Mouse (Mus musculus) midbrain, embryonic 15.5 days (tissue): ENCODE results near the gene Ccdc149. TPM values are rescaled to one million over a fixed set of nuclear protein-coding genes. Genes with fewer than 3 reads are reported as not detected.
A peak's percentile ranks its signal among the peaks of the same experiment; 100 is the strongest.

Source experiments
- ATAC-seq: fragments of 200-750 bp; cut with Nextera tagmentation; replicated peaks from 2 replicates; pipeline ENCODE4 v1.8.0; 2017; ENCODE audit warnings: moderate TSS enrichment
- H3K27ac ChIP-seq: fragments of 300-500 bp; sonication (generic); 2 replicates; pipeline ENCODE4 v1.5.1; 2015; ENCODE audit warnings: mild to moderate bottlenecking, inconsistent platforms
- H3K27me3 ChIP-seq: fragments of 300-500 bp; sonication (generic); replicated peaks from 2 replicates; pipeline ENCODE4 v1.6.1; 2015; ENCODE audit warnings: inconsistent platforms
- H3K36me3 ChIP-seq: fragments of 300-500 bp; sonication (generic); replicated peaks from 2 replicates; pipeline ENCODE4 v1.6.1; 2015; ENCODE audit warnings: inconsistent platforms
- H3K4me1 ChIP-seq: fragments of 300-500 bp; sonication (generic); 2 replicates; pipeline ENCODE4 v1.6.1; 2015; ENCODE audit warnings: inconsistent platforms
- H3K4me2 ChIP-seq: fragments of 300-500 bp; sonication (generic); 2 replicates; pipeline ENCODE4 v1.6.1; 2015; ENCODE audit warnings: inconsistent platforms, mild to moderate bottlenecking, moderate library complexity
- H3K4me3 ChIP-seq: fragments of 300-500 bp; sonication (generic); 2 replicates; pipeline ENCODE4 v1.5.1; 2015; ENCODE audit warnings: mild to moderate bottlenecking, inconsistent platforms
- H3K9ac ChIP-seq: fragments of 300-500 bp; sonication (generic); 2 replicates; pipeline ENCODE4 v1.6.1; 2015; ENCODE audit warnings: mild to moderate bottlenecking, inconsistent platforms
- H3K9me3 ChIP-seq: fragments of 300-500 bp; sonication (generic); 2 replicates; pipeline ENCODE4 v1.6.1; 2016; ENCODE audit warnings: inconsistent platforms
- WGBS: fragments of 180-500 bp; shearing (Covaris S2); methylation state at CpG from one replicate; pipeline ENCODE4 v1.1.7; 2015; ENCODE audit warnings: mixed read lengths; 5-methylcytosine and 5-hydroxymethylcytosine counted together
- polyA plus RNA-seq: library from polyadenylated mRNA; unstranded; fragments of >200 nt; fragmentation: Nextera tagmentation; extraction: Ambion mirVana; gene quantifications from 2 replicates; pipeline ENCODE4 v1.2.1, GENCODE M21; 2015

Gene Ccdc149
- polyA plus RNA-seq: 14.0 and 14.9 TPM in 2 replicates

GRCm38 (mm10) chr5:52470991-52471801 is at the start of gene Ccdc149:
Gene Ccdc149 (minus strand): TSS chr5:52471521.
- Histone ChIP-seq H3K4me2 (peak within 1 kb of the TSS; percentile 85), H3K4me3 (peak within 1 kb of the TSS; percentile 73), H3K27ac (peak within 1 kb of the TSS; percentile 88), H3K27me3 (0 out of 2 replicates have a peak, but pooled peaks cover 6% of the 10 kb centered on the region), H3K9me3 (no peaks in the 10 kb centered on the region), H3K36me3 (no peaks in the 10 kb centered on the region), H3K9ac (peak within 1 kb of the TSS; percentile 91), H3K4me1 (peaks cover 13% of the 10 kb centered on the region)
- WGBS: under 1% methylated on average over 59 of the region's 65 CpGs
- ATAC-seq: peak; percentile 97

- no peak for ATAC-seq
- Histone ChIP-seq H3K9me3 (no peaks in the 10 kb centered on the region), H3K27me3 (no peaks in the 10 kb centered on the region), H3K4me3 (no peak overlapping the region), H3K27ac (no peak overlapping the region), H3K36me3 (no peaks in the 10 kb centered on the region), H3K4me2 (no peak overlapping the region), H3K4me1 (peaks cover 3% of the 10 kb centered on the region; the same call in 1 of the 2 replicates), H3K9ac (no peak overlapping the region)
- 85% methylated on average over 2 of the region's 2 CpGs for WGBS
Measured at GRCm38 (mm10) chr5:52519921-52520320, 48.6 kb upstream of the Ccdc149 start.

GRCm38 (mm10) chr5:52516072-52516476 is 44.8 kb upstream of the Ccdc149 start:
- peak overlapping the region; percentile 53 for H3K4me2 ChIP-seq
- peak; percentile 88 for ATAC-seq
- H3K27me3 ChIP-seq: no peaks in the 10 kb centered on the region
- H3K36me3 ChIP-seq: no peaks in the 10 kb centered on the region
- no peaks in the 10 kb centered on the region for H3K9me3 ChIP-seq
- peak overlapping the region; percentile 29 for H3K4me3 ChIP-seq
- H3K4me1 ChIP-seq: peaks cover 3% of the 10 kb centered on the region; the same call in 1 of the 2 replicates
- peak overlapping the region; percentile 37 for H3K9ac ChIP-seq
- peak overlapping the region; percentile 12; the same call in 1 of the 2 replicates for H3K27ac ChIP-seq
- WGBS: 16% methylated on average over 21 of the region's 21 CpGs

GRCm38 (mm10) chr5:52515246-52516021 is 44.1 kb upstream of the Ccdc149 start:
- no peak overlapping the region; the same call in 1 of the 2 replicates for H3K27ac ChIP-seq

GRCm38 (mm10) chr5:52511089-52511488 is 39.8 kb upstream of the Ccdc149 start:
- Histone ChIP-seq H3K4me1 (peaks cover under 1% of the 10 kb centered on the region; the same call in 1 of the 2 replicates), H3K4me3 (no peak overlapping the region), H3K27ac (no peak overlapping the region), H3K9me3 (no peaks in the 10 kb centered on the region), H3K9ac (no peak overlapping the region), H3K27me3 (no peaks in the 10 kb centered on the region), H3K36me3 (no peaks in the 10 kb centered on the region), H3K4me2 (no peak overlapping the region)
- 72% methylated on average over 3 of the region's 3 CpGs for WGBS
- ATAC-seq: no peak

More at GRCm38 (mm10) chr5:52515246-52516021, 44.1 kb upstream of the Ccdc149 start:
- no peaks in the 10 kb centered on the region for H3K9me3 ChIP-seq
- peak overlapping the region; percentile 53 for H3K4me2 ChIP-seq
- 20% methylated on average over 22 of the region's 22 CpGs for WGBS
- H3K27me3 ChIP-seq: no peaks in the 10 kb centered on the region
- peak overlapping the region; percentile 37; the same call in 1 of the 2 replicates for H3K9ac ChIP-seq
- peak overlapping the region; percentile 29 for H3K4me3 ChIP-seq
- H3K4me1 ChIP-seq: peaks cover 3% of the 10 kb centered on the region; the same call in 1 of the 2 replicates
- no peaks in the 10 kb centered on the region for H3K36me3 ChIP-seq
- peak; percentile 73 for ATAC-seq

- no peaks in the 10 kb centered on the region for H3K36me3 ChIP-seq
- WGBS: 87% methylated on average over 6 of the region's 6 CpGs
- no peak overlapping the region for H3K9ac ChIP-seq
- ATAC-seq: no peak
- H3K9me3 ChIP-seq: no peaks in the 10 kb centered on the region
- H3K4me3 ChIP-seq: no peak overlapping the region
- H3K27me3 ChIP-seq: no peaks in the 10 kb centered on the region
- no peak overlapping the region for H3K27ac ChIP-seq
- H3K4me2 ChIP-seq: no peak overlapping the region
- no peaks in the 10 kb centered on the region for H3K4me1 ChIP-seq
Measured at GRCm38 (mm10) chr5:52509416-52509815, 38.1 kb upstream of the Ccdc149 start.

- Histone ChIP-seq H3K4me3 (no peak overlapping the region), H3K27me3 (no peaks in the 10 kb centered on the region), H3K4me2 (no peak overlapping the region), H3K4me1 (no peaks in the 10 kb centered on the region), H3K9ac (no peak overlapping the region), H3K9me3 (no peaks in the 10 kb centered on the region), H3K36me3 (no peaks in the 10 kb centered on the region), H3K27ac (no peak overlapping the region)
- WGBS: 87% methylated on average over 13 of the region's 13 CpGs
- no peak for ATAC-seq
Measured at GRCm38 (mm10) chr5:52504666-52505065, 33.3 kb upstream of the Ccdc149 start.

- Histone ChIP-seq H3K36me3 (no peaks in the 10 kb centered on the region), H3K27ac (no peak overlapping the region), H3K4me2 (no peak overlapping the region), H3K9ac (no peak overlapping the region), H3K9me3 (no peaks in the 10 kb centered on the region), H3K4me1 (no peaks in the 10 kb centered on the region), H3K27me3 (no peaks in the 10 kb centered on the region), H3K4me3 (no peak overlapping the region)
- no peak for ATAC-seq
- WGBS: 91% methylated on average over 11 of the region's 11 CpGs
Measured at GRCm38 (mm10) chr5:52504148-52504547, 32.8 kb upstream of the Ccdc149 start.

GRCm38 (mm10) chr5:52495671-52496070 is 24.4 kb upstream of the Ccdc149 start:
- WGBS: 59% methylated on average over 12 of the region's 14 CpGs
- Histone ChIP-seq H3K27me3 (no peaks in the 10 kb centered on the region), H3K36me3 (no peaks in the 10 kb centered on the region), H3K4me2 (no peak overlapping the region), H3K9me3 (no peaks in the 10 kb centered on the region), H3K27ac (no peak overlapping the region), H3K4me3 (no peak overlapping the region), H3K9ac (no peak overlapping the region), H3K4me1 (no peaks in the 10 kb centered on the region)
- no peak for ATAC-seq

- WGBS: 83% methylated on average over 6 of the region's 6 CpGs
Measured at GRCm38 (mm10) chr5:52491496-52491895, 20.2 kb upstream of the Ccdc149 start.

GRCm38 (mm10) chr5:52487559-52488430 is 16.5 kb upstream of the Ccdc149 start:
- no peaks in the 10 kb centered on the region for H3K27me3 ChIP-seq
- no peak overlapping the region for H3K27ac ChIP-seq
- no peak overlapping the region for H3K4me2 ChIP-seq
- H3K36me3 ChIP-seq: no peaks in the 10 kb centered on the region
- H3K4me3 ChIP-seq: no peak overlapping the region
- no peaks in the 10 kb centered on the region for H3K9me3 ChIP-seq
- H3K9ac ChIP-seq: no peak overlapping the region
- WGBS: 86% methylated on average over 13 of the region's 13 CpGs
- ATAC-seq: no peak
- H3K4me1 ChIP-seq: no peaks in the 10 kb centered on the region

More at GRCm38 (mm10) chr5:52491496-52491895, 20.2 kb upstream of the Ccdc149 start:
- H3K9me3 ChIP-seq: no peaks in the 10 kb centered on the region
- H3K4me1 ChIP-seq: no peaks in the 10 kb centered on the region
- no peak overlapping the region for H3K4me2 ChIP-seq
- H3K4me3 ChIP-seq: no peak overlapping the region
- no peaks in the 10 kb centered on the region for H3K36me3 ChIP-seq
- H3K27me3 ChIP-seq: no peaks in the 10 kb centered on the region
- no peak for ATAC-seq
- no peak overlapping the region for H3K27ac ChIP-seq
- no peak overlapping the region for H3K9ac ChIP-seq
